Mouse (Mus musculus) naive thymus-derived CD4-positive, alpha-beta T cell, adult 2 months (primary cell): ENCODE results near the gene Cyfip2.

Source experiments
- DNase-seq: peaks from one replicate; pipeline ENCODE4 v3.0.0-alpha.2; 2011; ENCODE audit warnings: low read depth

The Cyfip2 gene

GRCm38 (mm10) chr11:46308271-46308974, 4.2 kb downstream of the Cyfip2 start:
- DNase-seq: peak; percentile 81

GRCm38 (mm10) chr11:46307768-46308167, 4.9 kb downstream of the Cyfip2 start:
- peak; percentile 80 for DNase-seq

- peak; percentile 40 for DNase-seq
Measured at GRCm38 (mm10) chr11:46306776-46307175, 5.9 kb downstream of the Cyfip2 start.

GRCm38 (mm10) chr11:46305881-46306520, 6.7 kb downstream of the Cyfip2 start:
- DNase-seq: peak; percentile 46

- peak; percentile 72 for DNase-seq
Measured at GRCm38 (mm10) chr11:46304864-46305710, 7.6 kb downstream of the Cyfip2 start.

GRCm38 (mm10) chr11:46304093-46304492, 8.6 kb downstream of the Cyfip2 start:
- peak; percentile 38 for DNase-seq

- no peak for DNase-seq
Measured at GRCm38 (mm10) chr11:46302471-46302870, 10.2 kb downstream of the Cyfip2 start.

GRCm38 (mm10) chr11:46301579-46302248, 10.9 kb downstream of the Cyfip2 start:
- DNase-seq: no peak

GRCm38 (mm10) chr11:46299901-46300300, 12.8 kb downstream of the Cyfip2 start:
- no peak for DNase-seq

GRCm38 (mm10) chr11:46298889-46299785, 13.5 kb downstream of the Cyfip2 start:
- peak; percentile 74 for DNase-seq

- no peak for DNase-seq
Measured at GRCm38 (mm10) chr11:46294390-46294789, 18.3 kb downstream of the Cyfip2 start.

- DNase-seq: no peak
Measured at GRCm38 (mm10) chr11:46293491-46293890, 19.2 kb downstream of the Cyfip2 start.

GRCm38 (mm10) chr11:46290988-46291405, 21.7 kb downstream of the Cyfip2 start:
- no peak for DNase-seq

GRCm38 (mm10) chr11:46289561-46289960, 23.1 kb downstream of the Cyfip2 start:
- no peak for DNase-seq

GRCm38 (mm10) chr11:46289022-46289421, 23.6 kb downstream of the Cyfip2 start:
- no peak for DNase-seq

- no peak for DNase-seq
Measured at GRCm38 (mm10) chr11:46288091-46288490, 24.6 kb downstream of the Cyfip2 start.

GRCm38 (mm10) chr11:46286803-46287202, 25.9 kb downstream of the Cyfip2 start:
- no peak for DNase-seq

GRCm38 (mm10) chr11:46283800-46284199, 28.9 kb downstream of the Cyfip2 start:
- no peak for DNase-seq

- DNase-seq: no peak
Measured at GRCm38 (mm10) chr11:46282612-46283011, 30.0 kb downstream of the Cyfip2 start.

- no peak for DNase-seq
Measured at GRCm38 (mm10) chr11:46278709-46279108, 34.0 kb downstream of the Cyfip2 start.

GRCm38 (mm10) chr11:46278140-46278539, 34.5 kb downstream of the Cyfip2 start:
- no peak for DNase-seq
